Mouse (Mus musculus) limb, embryonic 11.5 days (tissue): ENCODE measurements around the gene Rrp1b. TPM values are rescaled to one million over a fixed set of nuclear protein-coding genes. Genes with fewer than 3 reads are reported as not detected.
"Not testable (repeated sequence)": the region's sequence is repeated elsewhere in the genome, so short reads cannot be mapped to it uniquely, and the experiment has no call there.

ENCODE experiments used
- ATAC-seq: fragments of 200-750 bp; cut with Nextera tagmentation; 2 replicates; pipeline ENCODE4 v1.8.0; 2017; ENCODE audit warnings: low read depth; ENCODE audit not compliant: insufficient number of reproducible peaks, low FRiP score, low TSS enrichment
- DNase-seq: peaks from one replicate; pipeline ENCODE4 v3.0.0-alpha.2; 2015; ENCODE audit warnings: low spot score
- H3K27ac ChIP-seq: fragments of 300-500 bp; sonication (generic); replicated peaks from 2 replicates; pipeline ENCODE4 v1.5.1; 2014; ENCODE audit warnings: low read depth, mild to moderate bottlenecking, low read length
- H3K27me3 ChIP-seq: fragments of 300-500 bp; sonication (generic); 2 replicates; pipeline ENCODE4 v1.6.1; 2014; ENCODE audit warnings: mild to moderate bottlenecking, low read length, mixed read lengths; ENCODE audit not compliant: control insufficient read depth, insufficient read depth
- H3K36me3 ChIP-seq: fragments of 300-500 bp; sonication (generic); 2 replicates; pipeline ENCODE4 v1.6.1; 2014; ENCODE audit warnings: mild to moderate bottlenecking, low read length, moderate library complexity, mixed read lengths; ENCODE audit not compliant: control insufficient read depth, insufficient read depth
- H3K4me1 ChIP-seq: fragments of 300-500 bp; sonication (generic); 2 replicates; pipeline ENCODE4 v1.6.1; 2014; ENCODE audit warnings: low read length, mixed read lengths; ENCODE audit not compliant: control insufficient read depth, insufficient read depth
- H3K4me2 ChIP-seq: fragments of 300-500 bp; sonication (generic); 2 replicates; pipeline ENCODE4 v1.6.1; 2014; ENCODE audit warnings: low read depth, mild to moderate bottlenecking, moderate library complexity; ENCODE audit not compliant: severe bottlenecking
- H3K4me3 ChIP-seq: fragments of 300-500 bp; sonication (generic); 2 replicates; pipeline ENCODE4 v1.5.1; 2014; ENCODE audit warnings: low read depth, low read length
- H3K9ac ChIP-seq: fragments of 300-500 bp; sonication (generic); 2 replicates; pipeline ENCODE4 v1.6.1; 2014; ENCODE audit warnings: mild to moderate bottlenecking, low read length
- H3K9me3 ChIP-seq: fragments of 300-500 bp; sonication (generic); 2 replicates; pipeline ENCODE4 v1.6.1; 2016; ENCODE audit warnings: low read length; ENCODE audit not compliant: control insufficient read depth
- WGBS: fragments of 180-500 bp; shearing (Covaris S2); extraction: QIAGEN DNeasy Blood & Tissue Kit; methylation state at CpG from one replicate; pipeline ENCODE4 v1.1.7; 2014; 5-methylcytosine and 5-hydroxymethylcytosine counted together
- polyA plus RNA-seq: library from polyadenylated mRNA; unstranded; fragments of >200 nt; fragmentation: Nextera tagmentation; extraction: Ambion mirVana; gene quantifications from 2 replicates; pipeline ENCODE4 v1.2.1, GENCODE M21; 2014

Rrp1b gene
- polyA plus RNA-seq, 1 experiment from 2014 or later = 80.9 TPM

GRCm38 (mm10) chr17:32097676-32098075 is 61.8 kb downstream of the Rrp1b start:
- Histone ChIP-seq H3K9ac (no peak overlapping the region), H3K4me1 (no peaks in the 10 kb centered on the region), H3K9me3 (no peaks in the 10 kb centered on the region), H3K4me2 (no peak overlapping the region), H3K4me3 (no peak overlapping the region), H3K27ac (no peak overlapping the region), H3K36me3 (no peaks in the 10 kb centered on the region), H3K27me3 (peaks cover 9% of the 10 kb centered on the region)
- ATAC-seq = no peak
- 59% methylated on average over 1 of the region's 1 CpGs for WGBS
- no peak for DNase-seq

- not testable (repeated sequence) for H3K4me3 ChIP-seq, ATAC-seq, H3K27ac ChIP-seq, H3K9ac ChIP-seq, H3K4me1 ChIP-seq, H3K27me3 ChIP-seq, DNase-seq, H3K36me3 ChIP-seq, H3K9me3 ChIP-seq, H3K4me2 ChIP-seq
- 90% methylated on average over 6 of the region's 6 CpGs for WGBS
Measured at GRCm38 (mm10) chr17:32098905-32099304, 63.0 kb downstream of the Rrp1b start.

- Histone ChIP-seq H3K4me2 (peak overlapping the region; percentile 93), H3K9ac (peak overlapping the region; percentile 66), H3K9me3 (no peaks in the 10 kb centered on the region), H3K4me1 (no peaks in the 10 kb centered on the region), H3K27ac (no peak overlapping the region), H3K36me3 (no peaks in the 10 kb centered on the region), H3K4me3 (peak overlapping the region; percentile 47), H3K27me3 (peaks cover 9% of the 10 kb centered on the region)
- WGBS = 26% methylated on average over 8 of the region's 8 CpGs
- ATAC-seq = no peak
- no peak for DNase-seq
Measured at GRCm38 (mm10) chr17:32099574-32099942, 63.7 kb downstream of the Rrp1b start.

GRCm38 (mm10) chr17:32099943-32100586 is 64.2 kb downstream of the Rrp1b start:
- ATAC-seq (peak; percentile 80), DNase-seq (peak; percentile 82)
- Histone ChIP-seq H3K9me3 (no peaks in the 10 kb centered on the region), H3K27me3 (peaks cover 9% of the 10 kb centered on the region), H3K4me1 (no peaks in the 10 kb centered on the region), H3K4me3 (peak overlapping the region; percentile 47), H3K36me3 (no peaks in the 10 kb centered on the region), H3K9ac (peak overlapping the region; percentile 66), H3K27ac (no peak overlapping the region), H3K4me2 (peak overlapping the region; percentile 93)
- 1% methylated on average over 44 of the region's 44 CpGs for WGBS

- peaks cover 9% of the 10 kb centered on the region for H3K27me3 ChIP-seq
Measured at GRCm38 (mm10) chr17:32103054-32103453, 67.2 kb downstream of the Rrp1b start.

GRCm38 (mm10) chr17:32106358-32106757 is 70.5 kb downstream of the Rrp1b start:
- 68% methylated on average over 2 of the region's 2 CpGs for WGBS
- no peaks in the 10 kb centered on the region for H3K36me3 ChIP-seq
- no peaks in the 10 kb centered on the region for H3K4me1 ChIP-seq
- no peak for ATAC-seq
- H3K27ac ChIP-seq = no peak overlapping the region
- no peak overlapping the region for H3K9ac ChIP-seq
- no peaks in the 10 kb centered on the region for H3K27me3 ChIP-seq
- no peak overlapping the region for H3K4me3 ChIP-seq
- no peak overlapping the region for H3K4me2 ChIP-seq
- DNase-seq = no peak
- no peaks in the 10 kb centered on the region for H3K9me3 ChIP-seq

More at GRCm38 (mm10) chr17:32103054-32103453, 67.2 kb downstream of the Rrp1b start:
- 14% methylated on average over 4 of the region's 4 CpGs for WGBS
- Histone ChIP-seq H3K4me2 (no peak overlapping the region), H3K4me1 (no peaks in the 10 kb centered on the region), H3K9ac (no peak overlapping the region), H3K27ac (no peak overlapping the region), H3K4me3 (no peak overlapping the region), H3K36me3 (no peaks in the 10 kb centered on the region), H3K9me3 (no peaks in the 10 kb centered on the region)
- ATAC-seq = no peak
- no peak for DNase-seq

GRCm38 (mm10) chr17:32107877-32108276 is 72.0 kb downstream of the Rrp1b start:
- ATAC-seq = no peak
- 74% methylated on average over 5 of the region's 5 CpGs for WGBS

GRCm38 (mm10) chr17:32108320-32109011 is 72.6 kb downstream of the Rrp1b start:
- not testable (repeated sequence) for H3K36me3 ChIP-seq, H3K9me3 ChIP-seq, H3K4me2 ChIP-seq, ATAC-seq, H3K4me1 ChIP-seq, DNase-seq, H3K4me3 ChIP-seq, H3K27ac ChIP-seq, H3K27me3 ChIP-seq, H3K9ac ChIP-seq
- WGBS = 78% methylated on average over 5 of the region's 5 CpGs

More at GRCm38 (mm10) chr17:32107877-32108276, 72.0 kb downstream of the Rrp1b start:
- no peaks in the 10 kb centered on the region for H3K36me3 ChIP-seq
- H3K27me3 ChIP-seq = no peaks in the 10 kb centered on the region
- no peak overlapping the region for H3K9ac ChIP-seq
- no peaks in the 10 kb centered on the region for H3K4me1 ChIP-seq
- H3K4me3 ChIP-seq = no peak overlapping the region
- DNase-seq = no peak
- no peak overlapping the region for H3K27ac ChIP-seq
- H3K9me3 ChIP-seq = no peaks in the 10 kb centered on the region
- no peak overlapping the region for H3K4me2 ChIP-seq
